Mouse (Mus musculus): Measurements from ENCODE around the gene Rtp1.

Rtp1 gene

DNA sequence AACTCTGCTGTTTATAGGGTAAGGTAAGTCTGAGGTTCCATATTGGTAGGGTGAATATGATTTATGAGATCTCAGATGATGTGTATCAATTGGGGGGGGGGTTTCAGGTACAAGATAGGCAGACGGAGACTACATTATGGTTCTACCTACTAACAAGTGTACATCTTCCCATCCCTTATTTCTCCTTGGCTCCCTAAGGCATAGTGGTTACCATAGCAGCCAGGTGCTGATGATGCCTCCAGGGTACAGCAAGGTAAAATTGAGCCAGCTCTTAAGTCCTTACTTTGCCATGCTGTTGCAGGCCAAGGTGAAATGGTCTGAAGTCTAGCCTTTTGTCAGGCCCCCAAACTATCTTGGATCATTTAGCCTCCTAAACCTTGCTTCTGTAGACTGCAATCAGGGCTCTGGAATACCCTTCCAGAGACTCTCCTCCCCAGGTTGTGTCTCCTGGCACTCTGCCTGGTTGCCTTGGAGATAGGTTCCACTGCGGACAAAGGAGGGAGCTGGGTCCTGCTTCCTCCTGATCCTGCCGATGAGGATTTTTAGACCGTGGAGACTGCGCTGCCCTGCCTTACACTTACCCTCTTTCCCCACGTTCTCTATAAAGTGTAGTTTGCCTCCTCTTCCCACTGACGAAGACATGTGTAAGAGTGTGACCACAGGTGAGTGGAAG lies at the start of gene Rtp1:
Gene Rtp1, plus strand, starts transcription at position 487 of the 673 bp plus-strand sequence.
- DNase-seq (ENCODE audit: low spot score) = no peak

DNA sequence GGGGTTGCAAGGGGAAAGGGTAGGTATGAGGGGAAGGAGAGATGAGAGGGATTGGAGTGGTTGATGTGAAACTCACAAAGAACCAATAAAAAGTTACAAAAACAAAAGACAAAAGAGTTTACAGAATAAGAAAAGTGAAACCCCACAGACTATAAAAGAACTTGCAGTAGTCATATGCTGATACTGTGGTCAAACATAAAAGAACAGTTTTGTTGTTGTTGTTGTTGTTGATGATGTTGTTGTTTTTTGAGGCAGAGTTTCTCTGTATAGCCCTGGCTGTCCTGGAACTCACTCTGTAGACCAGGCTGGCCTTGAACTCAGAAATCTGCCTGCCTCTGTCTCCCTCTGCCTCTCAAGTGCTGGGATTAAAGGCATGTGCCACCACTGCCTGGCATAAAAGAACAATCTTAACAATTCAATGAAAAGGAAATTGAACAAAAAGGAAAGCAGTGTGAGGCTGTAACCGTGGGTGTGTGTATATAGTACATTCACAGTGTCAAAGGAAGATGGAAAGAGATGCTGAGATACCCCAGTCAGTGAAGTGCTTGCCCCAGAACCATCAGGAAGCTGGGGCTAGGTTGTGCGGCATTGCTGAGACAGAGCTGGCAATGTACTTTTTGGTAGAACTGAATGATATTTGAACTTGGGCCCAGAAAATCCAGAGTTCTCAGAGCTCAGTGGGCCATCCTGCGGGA lies 49.2 kb upstream of the Rtp1 start:
- DNase-seq (ENCODE audit: low spot score) = no peak

DNA sequence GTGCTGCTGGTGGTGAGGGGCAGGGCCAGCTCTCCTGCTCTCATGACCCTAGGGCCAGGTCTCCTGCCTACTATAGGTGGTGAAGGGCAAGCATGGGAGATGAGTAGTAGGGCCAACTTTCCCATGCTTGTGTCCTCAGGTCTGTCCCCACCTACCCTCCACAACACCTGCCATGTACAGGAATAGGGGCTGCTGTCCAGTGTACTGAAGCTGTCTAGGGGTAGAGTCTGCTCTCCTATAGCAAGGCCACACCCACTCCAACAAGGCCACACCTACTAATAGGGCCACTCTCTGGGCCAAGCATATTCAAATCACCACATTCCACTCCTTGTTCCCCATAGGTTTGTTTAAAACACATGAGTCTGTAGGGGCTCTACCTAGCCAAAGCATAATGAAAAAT lies 44.6 kb upstream of the Rtp1 start:
- DNase-seq (ENCODE audit: low spot score) = no peak

DNA sequence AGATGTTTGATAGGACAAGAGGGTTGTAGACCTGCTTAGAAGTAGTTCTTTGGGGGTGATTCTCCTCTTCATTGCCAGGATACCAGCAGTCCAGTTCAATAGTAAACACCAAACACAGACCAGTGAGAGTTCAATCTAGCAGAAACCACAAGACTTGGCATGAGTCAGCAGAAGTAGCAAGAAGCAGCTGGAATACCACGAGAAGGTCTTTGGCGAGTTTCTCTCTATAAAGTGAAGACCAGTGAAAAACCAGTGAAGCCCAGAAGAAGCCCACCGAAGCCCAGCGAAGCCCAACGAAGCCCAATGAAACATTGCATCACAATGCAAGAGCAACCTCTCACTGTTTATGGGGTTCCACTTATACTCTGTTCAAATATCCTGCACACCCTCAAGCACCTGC lies 31.0 kb upstream of the Rtp1 start:
- DNase-seq (ENCODE audit: low spot score) = no peak

DNA sequence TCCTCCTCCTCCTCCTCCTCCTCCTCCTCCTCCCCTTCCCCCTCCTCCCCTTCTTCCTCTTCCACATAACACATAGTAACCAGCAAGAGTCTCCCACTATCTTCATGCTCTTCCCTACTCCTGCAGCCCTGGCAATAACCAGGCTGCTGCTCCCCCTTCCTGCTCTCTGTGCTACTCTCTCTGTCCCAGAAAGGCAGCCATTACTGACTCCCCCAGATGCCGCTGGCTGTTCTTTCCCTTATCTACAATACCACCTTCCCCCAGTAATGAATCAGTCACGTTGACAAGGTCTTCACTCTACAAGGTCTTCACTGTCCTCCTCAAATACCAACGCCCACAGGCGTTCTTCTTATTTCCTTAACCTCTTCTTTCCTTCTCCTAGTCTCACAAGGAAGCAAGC lies 27.5 kb upstream of the Rtp1 start:
- DNase-seq (ENCODE audit: low spot score) = no peak

DNA sequence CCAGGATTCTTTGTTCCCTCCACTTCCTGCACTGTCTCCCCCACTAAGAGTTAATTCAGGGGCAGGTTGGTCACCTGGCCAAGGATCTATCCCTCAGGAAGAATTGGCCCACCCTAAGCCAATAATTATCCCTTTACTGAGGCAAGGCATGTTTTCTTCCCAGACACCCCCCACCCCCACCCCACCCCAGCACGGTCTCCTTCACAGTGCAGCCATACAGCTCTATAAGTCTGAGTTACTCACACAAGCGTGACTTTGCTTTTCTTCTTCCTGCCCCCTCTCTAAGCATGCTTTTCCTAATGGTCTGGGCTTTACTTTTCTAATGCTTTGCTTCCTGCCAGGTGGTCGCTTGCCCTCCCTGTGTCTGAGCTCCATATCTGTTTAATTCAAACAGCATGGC lies 27.0 kb upstream of the Rtp1 start:
- no peak for DNase-seq (ENCODE audit: low spot score)

DNA sequence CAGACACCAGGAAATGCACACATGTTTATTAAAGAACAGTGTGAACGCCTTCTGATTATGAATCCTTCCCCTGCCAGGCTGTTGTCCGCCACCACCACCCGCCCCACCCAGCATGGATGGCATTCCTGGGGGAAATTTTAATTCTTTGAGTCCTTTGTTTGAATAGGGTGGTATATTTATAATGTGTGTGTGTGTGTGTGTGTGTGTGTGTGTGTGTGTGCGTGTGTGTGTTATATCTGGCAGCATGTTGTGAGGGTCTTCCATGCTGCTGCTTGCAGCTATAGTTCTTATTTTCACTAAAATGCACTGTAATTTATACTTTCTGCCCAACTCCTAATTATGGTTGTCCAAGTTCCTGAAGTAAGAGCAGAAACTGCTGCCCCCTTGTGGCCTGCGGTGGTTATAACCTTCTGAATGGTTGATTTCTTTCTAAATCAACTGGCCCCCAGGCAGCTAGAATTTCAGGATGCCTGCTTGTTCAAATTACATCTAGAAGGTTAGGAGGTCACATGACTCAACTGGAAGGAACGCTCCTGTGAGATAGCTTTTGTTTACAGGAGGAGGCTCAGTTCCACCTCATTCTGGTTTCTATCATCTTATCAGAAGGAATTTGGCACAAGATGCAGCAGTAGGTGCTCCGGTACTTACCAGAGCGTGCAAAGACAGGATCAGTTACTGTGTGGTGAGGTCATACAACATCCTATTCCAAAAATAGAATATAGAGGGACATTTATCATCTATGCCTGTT lies 25.8 kb upstream of the Rtp1 start:
- peak; percentile 73 for DNase-seq (ENCODE audit: low spot score)

DNA sequence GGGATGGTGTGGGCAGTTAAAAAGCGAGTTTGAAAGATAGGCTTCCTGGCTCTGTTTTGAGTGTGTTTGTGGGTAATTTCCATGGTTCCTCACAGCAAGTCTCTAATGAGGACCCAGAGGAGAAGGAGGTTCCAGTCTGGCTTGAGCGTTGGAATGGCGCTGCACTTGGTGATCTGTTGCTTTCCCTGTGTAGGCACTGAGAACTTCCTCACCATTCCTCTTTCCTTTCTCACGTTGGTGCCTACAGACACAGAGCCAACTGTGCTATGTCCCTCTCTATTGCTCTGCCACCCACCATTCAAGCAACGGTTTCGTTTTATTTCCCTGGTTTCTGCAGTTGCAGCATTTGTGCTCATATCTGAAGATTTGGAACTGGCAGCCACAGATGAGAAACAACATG lies 16.0 kb upstream of the Rtp1 start:
- DNase-seq (ENCODE audit: low spot score) = no peak

DNA sequence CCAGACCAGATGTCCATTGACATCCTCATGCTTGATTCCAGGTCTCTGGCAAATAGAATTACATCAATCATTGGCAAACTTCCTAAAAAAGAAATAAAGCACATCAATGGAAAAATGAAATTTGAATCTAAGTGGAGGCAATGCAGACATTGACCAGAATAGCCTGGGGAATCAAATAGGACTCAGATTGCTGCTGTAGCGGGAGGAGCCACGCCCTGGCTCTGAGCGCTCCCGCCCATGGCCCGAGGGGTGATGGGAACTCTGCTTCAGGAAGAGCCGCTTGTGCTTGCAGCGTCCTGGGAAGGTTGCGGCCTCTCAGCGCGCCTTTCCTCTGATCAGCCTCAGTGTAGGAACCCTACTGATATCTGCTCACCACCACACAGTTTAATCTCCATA lies 12.7 kb upstream of the Rtp1 start:
- DNase-seq (ENCODE audit: low spot score) = peak; percentile 28

DNA sequence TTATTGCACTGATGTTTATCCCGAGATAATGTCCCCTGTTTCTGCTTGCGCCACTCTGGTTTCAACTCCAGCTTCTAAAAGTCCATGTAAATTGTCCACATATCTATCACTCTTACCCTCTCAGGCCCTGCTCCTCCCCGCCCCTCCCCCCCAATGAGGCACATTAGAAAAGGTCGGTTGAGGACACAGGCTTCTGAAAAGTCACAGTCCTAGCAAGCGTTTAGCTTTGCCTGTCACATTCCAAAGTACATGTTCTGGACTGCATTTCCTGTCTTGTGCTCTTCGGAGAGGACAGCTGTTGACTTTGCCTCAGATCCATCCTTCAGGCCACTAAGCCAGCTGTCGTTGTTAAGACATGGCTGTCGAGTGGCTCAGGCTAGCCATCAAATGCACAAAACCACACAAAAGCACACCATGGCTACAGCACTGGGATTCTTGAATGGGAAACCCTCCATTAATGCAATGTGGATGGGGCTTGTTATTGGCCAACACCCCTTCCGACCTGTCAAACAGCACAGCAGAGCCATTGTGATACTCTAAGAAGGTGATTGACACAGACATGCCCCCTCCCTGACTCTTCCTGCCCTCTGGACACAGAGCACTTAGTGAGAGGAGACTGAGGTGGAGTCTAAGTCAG lies 12.2 kb upstream of the Rtp1 start:
- DNase-seq (ENCODE audit: low spot score) = peak; percentile 32

DNA sequence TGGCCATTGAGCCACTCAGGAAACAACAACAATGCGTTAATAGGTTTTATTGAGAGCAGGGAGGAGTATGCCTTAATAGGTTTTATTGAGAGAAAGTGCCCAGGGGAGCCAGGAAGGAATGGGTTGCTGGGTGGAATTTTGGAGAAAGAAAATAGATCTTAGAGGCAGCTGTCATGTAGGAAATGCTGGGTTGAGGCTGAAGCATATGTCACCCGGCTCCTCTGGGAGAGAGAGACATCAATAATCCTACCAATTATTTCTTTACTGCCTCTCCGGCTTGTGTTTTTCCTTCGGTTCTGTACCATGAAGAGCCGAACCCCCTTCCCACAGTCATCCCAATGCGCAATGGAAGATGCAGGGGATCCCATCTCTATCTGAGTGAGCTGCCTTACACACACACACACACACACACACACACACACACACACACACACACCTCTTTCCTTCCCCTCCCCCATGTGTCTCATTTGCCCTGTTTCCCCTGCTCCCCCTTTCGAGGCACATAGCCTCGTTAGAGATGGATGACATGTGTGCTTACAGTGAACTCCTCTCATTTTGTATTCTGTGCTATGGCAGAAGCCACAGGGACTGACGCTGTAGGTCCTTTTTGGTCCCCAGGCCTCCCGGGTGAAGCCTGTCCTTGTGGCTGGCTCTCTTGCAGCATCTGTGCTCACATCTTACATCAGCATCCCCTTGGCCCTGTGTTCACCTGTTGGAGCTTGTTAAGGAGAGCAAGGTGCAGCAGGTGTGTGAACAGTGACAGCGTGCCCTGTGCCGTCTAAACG lies 11.3 kb upstream of the Rtp1 start:
- DNase-seq (ENCODE audit: low spot score) = no peak

DNA sequence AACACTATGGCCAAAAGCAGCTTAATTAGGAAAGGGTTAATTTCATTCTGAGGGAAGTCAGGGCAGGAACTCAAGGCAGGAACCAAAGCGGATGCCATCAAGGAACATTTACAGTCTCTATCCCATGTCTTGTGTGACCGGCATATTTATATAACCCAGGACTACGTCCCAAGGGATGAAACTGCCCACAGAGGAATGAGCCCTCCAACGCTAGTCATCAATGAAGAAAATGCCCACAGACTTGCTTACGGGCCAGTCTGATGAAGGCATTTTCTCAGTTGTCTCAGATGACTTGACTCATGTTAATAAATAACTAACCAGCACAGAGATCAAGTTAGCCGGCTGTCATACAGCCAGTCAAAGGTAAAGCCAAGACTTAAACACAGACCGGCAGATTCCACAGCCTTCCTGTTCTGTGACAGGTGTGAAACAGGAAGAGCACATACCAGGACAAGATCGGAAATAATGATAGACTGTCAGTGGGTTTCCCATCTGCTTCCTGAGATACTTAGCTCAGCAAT lies 9.3 kb upstream of the Rtp1 start:
- DNase-seq (ENCODE audit: low spot score) = no peak

DNA sequence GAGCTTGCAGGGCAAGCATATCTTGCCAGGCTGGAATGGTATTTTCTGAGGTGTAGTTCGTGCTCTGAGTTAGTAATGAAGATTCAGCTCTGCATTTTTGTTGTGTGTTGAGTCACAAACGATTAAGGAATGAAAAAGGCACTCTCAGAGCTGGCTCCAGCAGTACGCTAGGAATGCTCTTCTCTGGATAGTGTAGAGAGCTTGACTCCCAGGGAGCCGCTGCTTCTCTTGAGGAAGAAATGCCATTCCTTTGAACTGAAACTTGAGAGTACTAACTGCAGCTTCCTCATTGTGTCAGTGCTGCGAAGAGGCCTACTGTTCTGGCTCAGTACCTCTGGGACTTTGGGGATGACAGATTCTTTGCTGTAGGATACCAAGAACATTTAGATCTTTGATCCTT lies 5.1 kb upstream of the Rtp1 start:
- DNase-seq (ENCODE audit: low spot score) = no peak

DNA sequence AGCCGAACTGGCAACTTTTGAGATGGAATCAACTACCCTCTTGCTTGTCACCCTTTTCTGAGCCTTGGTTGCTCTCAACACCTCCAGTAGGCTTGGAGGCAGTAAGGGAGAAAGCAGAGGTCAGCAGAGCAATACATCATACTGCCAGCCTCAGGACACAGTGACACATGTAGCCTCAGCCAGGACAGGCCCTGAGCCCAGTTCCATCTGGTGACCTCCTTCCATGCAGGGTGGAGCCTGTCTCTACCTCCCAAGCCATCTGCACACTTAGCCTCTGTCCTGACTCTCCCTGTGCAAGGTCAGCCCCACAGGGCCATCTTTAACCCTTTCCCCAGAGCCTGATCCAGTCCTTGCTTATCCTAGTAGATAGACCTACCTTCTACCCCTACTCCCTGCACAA lies 1.2 kb upstream of the Rtp1 start:
- no peak for DNase-seq (ENCODE audit: low spot score)

DNA sequence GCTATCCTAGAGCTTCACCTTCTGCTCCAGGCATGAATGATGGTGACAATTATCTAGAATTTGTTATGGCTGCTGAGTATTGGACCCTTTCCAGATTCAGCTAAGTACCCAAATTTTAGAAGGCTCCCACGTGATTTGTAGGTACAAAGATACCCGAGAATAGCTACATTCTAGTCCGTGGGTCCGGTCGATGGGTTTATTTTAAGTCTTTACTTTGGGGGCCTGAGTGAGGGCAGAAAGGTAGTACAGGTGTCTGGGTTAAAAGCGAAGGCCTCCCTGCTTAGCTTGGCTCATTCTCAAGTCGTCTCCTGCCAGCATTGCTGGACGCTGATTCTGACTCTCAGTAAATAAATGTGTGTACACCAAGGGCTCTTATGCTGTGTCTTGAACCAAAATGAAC lies 1.1 kb downstream of the Rtp1 start:
- no peak for DNase-seq (ENCODE audit: low spot score)

DNA sequence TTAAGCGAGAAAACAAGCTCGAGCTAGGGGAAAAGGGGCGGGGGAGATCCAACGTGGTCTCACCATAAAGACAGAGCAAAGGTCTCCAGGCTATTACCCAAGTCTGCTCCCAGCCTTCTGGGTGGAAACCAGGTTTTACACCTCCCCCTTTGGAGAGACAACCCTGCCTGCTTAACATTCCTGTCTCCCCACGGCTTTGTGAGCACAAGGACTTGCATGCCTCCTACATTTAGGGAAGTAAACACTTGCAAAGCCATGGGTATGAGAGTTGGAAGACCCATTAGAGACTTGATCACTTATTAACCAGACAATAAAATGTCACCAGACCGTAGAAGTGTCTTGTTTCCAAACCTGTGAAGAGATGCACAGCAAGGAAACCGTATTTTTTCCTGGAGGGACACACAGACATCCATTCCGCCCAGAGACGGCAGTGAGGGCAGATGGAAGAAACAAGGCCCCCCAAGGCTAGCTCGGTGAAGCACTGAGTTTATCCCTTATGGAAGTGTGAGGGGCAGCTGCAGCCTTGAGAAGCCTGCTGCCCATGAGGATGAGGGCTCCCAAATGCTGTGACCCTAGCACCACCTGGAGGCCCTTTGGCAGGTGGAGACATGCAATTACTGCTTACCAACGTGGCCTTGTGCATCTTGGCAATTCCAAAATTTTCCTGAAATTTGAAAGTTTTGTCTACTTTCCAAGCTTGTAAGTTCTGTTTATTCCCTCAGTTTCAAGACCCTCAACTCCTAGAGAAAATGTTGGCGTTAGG lies 8.7 kb downstream of the Rtp1 start:
- no peak for DNase-seq (ENCODE audit: low spot score)

DNA sequence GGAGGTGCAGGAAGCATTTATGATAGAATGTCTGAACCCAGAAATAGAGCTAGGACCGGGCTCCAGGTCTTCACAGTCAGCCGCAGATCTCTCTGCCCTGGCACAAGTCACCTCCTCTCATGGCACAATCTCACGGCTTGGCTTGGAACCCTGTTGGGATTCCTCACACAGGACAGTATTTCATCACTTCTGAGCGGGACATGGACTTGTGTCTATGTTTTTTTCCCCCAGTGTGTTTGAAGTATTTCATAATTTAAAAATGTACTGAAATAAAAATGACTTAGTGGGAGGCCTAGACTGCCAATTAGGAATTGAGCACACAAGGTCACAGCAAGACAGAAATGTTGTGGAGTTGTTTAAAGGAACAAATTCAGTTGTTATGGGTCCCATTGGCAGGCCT lies 15.3 kb downstream of the Rtp1 start:
- DNase-seq (ENCODE audit: low spot score) = peak; percentile 47

DNA sequence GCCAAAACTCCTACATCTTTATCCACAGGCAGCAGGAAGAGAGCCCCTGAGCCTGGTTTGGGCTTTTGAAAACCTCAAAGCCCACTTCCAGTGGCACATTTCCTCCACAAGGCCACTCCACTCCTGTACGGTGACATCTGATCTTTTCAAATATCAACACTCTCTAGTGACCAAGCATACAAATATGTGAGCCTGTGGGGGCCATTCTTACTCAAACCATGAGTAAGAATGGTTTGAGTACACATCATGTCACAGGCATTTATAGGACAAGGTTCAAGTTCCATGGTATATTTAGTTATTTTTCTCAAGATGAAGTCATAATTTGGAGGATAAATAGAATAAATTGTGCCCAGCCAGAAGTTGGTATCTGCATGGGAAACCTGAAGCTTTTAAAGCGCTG lies 21.0 kb downstream of the Rtp1 start:
- DNase-seq (ENCODE audit: low spot score) = no peak

DNA sequence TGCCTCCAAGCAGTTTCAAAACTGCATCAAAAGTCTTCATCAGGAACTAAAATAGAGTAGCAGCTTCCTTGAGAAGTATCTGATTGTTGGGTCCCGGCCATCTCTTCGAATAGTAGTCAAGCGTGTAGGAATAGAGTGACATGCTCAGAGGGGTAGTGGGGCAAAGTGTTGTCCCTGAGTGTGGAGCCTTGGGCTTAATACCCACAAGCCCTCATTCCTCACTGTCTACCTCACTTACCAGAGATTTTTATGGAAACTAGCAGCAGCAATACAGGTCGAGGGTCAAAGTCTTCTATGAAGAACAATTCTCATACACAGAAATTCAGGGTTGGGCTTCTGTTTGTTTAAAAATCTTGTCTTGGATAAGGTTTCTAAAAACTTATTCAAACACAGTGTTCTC lies 21.9 kb downstream of the Rtp1 start:
- no peak for DNase-seq (ENCODE audit: low spot score)

DNA sequence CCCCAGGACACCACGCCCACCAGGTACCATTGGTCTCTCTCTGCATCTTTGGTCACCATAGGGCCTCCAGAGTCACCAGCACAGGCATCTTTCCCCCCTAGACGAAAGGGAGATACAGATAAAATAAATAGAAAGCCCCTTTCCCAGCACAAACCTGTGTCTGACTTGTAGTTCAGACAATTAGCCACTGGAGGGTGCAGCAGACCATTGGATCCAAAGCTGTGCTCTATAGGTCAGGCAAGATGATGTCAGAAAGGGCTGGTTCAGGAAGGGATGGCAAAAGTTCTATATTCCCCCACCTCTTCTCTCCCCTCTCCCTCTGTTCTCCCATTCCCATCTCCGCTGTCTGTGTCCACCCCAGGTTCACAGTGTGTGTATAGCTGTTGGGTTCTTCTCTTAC lies 23.5 kb downstream of the Rtp1 start:
- DNase-seq (ENCODE audit: low spot score) = peak; percentile 41

DNA sequence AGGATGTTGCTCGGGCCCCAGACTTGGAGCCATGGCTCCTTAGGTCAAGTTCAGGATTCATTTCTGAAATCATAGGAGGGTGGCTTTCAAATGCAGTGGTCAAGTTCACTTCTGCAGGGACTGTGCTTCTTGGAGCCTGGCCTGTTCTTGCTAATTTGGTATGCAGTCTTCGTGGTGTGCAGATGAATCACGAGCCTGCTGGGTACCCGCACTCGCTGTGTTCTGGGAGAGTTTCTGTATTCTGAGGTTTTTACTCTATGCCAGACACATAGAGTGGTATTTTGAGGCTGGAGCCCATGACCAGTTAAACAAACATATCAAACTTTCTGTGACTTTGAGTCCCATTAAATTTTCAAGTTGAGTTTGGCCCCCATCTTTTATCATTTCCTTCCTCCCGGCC lies 25.4 kb downstream of the Rtp1 start:
- DNase-seq (ENCODE audit: low spot score) = no peak

Measured in lung, postnatal 25 days (tissue).